Mouse (Mus musculus) forebrain, embryonic 15.5 days (tissue): ENCODE results near the gene Rln1. TPM values are rescaled to one million over a fixed set of nuclear protein-coding genes. Genes with fewer than 3 reads are reported as not detected.

Experiments
- ATAC-seq: fragments of 200-750 bp; cut with Nextera tagmentation; replicated peaks from 2 replicates; pipeline ENCODE4 v1.8.0; 2017; ENCODE audit warnings: mild to moderate bottlenecking, moderate TSS enrichment, moderate library complexity
- H3K27ac ChIP-seq: fragments of 300-500 bp; sonication (generic); replicated peaks from 2 replicates; pipeline ENCODE4 v1.5.1; 2015; ENCODE audit warnings: mild to moderate bottlenecking, inconsistent platforms
- H3K27me3 ChIP-seq: fragments of 300-500 bp; sonication (generic); 2 replicates; pipeline ENCODE4 v1.6.1; 2015; ENCODE audit warnings: inconsistent platforms
- H3K36me3 ChIP-seq: fragments of 300-500 bp; sonication (generic); 2 replicates; pipeline ENCODE4 v1.6.1; 2015; ENCODE audit warnings: mild to moderate bottlenecking, inconsistent platforms
- H3K4me1 ChIP-seq: fragments of 300-500 bp; sonication (generic); 2 replicates; pipeline ENCODE4 v1.6.1; 2015; ENCODE audit warnings: inconsistent platforms
- H3K4me2 ChIP-seq: fragments of 300-500 bp; sonication (generic); replicated peaks from 2 replicates; pipeline ENCODE4 v1.6.1; 2015; ENCODE audit warnings: mild to moderate bottlenecking, inconsistent platforms
- H3K4me3 ChIP-seq: fragments of 300-500 bp; sonication (generic); 2 replicates; pipeline ENCODE4 v1.5.1; 2015; ENCODE audit warnings: mild to moderate bottlenecking, inconsistent platforms
- H3K9ac ChIP-seq: fragments of 300-500 bp; sonication (generic); replicated peaks from 2 replicates; pipeline ENCODE4 v1.6.1; 2015; ENCODE audit warnings: mild to moderate bottlenecking, inconsistent platforms
- H3K9me3 ChIP-seq: fragments of 300-500 bp; sonication (generic); 2 replicates; pipeline ENCODE4 v1.6.1; 2016; ENCODE audit warnings: inconsistent platforms
- WGBS: fragments of 180-500 bp; shearing (Covaris S2); methylation state at CpG from one replicate; pipeline ENCODE4 v1.1.7; 2015; ENCODE audit warnings: mixed read lengths; 5-methylcytosine and 5-hydroxymethylcytosine counted together
- polyA plus RNA-seq: library from polyadenylated mRNA; unstranded; fragments of >200 nt; fragmentation: Nextera tagmentation; extraction: Ambion mirVana; gene quantifications from 2 replicates; pipeline ENCODE4 v1.2.1, GENCODE M21; 2015

The Rln1 gene
- polyA plus RNA-seq = 1.8 and 3.4 TPM in 2 replicates

DNA sequence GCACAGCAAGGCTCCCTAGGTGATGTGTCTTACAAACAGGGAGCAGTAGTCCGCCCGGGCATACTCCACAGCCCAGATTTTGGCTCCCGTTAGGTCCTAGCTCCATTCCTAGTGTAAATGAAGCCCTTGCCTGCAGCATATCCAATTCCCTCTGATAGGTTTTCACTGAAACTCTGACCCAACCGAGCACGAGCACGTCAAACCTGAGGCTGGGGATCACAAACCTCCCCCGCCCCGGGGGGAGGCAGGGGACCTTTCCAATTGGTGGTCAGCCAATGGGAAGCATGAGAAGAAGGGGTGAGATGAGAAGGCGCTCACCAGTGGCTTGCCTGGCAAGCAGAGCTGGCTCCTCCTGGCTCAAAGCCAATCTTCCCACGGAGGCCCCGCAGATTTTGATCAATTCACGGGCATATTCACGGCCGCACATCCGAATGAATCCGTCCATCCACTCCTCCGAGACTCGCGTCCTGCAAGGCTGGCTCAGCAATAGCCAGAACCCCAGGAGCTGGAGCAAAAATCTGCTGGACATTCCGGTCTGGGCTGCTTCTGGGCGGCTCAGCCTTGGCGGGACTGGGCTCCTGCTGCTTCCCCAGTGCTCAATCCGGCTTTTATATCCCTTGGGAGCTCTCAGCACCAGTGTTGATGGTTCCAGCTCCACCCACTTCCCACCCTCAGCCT, at the start of gene Rln1:
Gene Rln1, minus strand, starts transcription at position 603 of the 678 bp plus-strand sequence.
- H3K4me1 ChIP-seq = peaks cover 4% of the 10 kb centered on the region; the same call in 1 of the 2 replicates
- no peaks in the 10 kb centered on the region; the same call in 1 of the 2 replicates for H3K27me3 ChIP-seq
- peak; percentile 72 for ATAC-seq
- H3K9me3 ChIP-seq = no peaks in the 10 kb centered on the region
- peak within 1 kb of the TSS; percentile 67 for H3K4me2 ChIP-seq
- H3K36me3 ChIP-seq = no peaks in the 10 kb centered on the region
- no peak within 1 kb of the TSS for H3K27ac ChIP-seq
- H3K9ac ChIP-seq = peak within 1 kb of the TSS; percentile 55
- peak within 1 kb of the TSS; percentile 47 for H3K4me3 ChIP-seq
- WGBS = 2% methylated on average over 23 of the region's 23 CpGs

DNA sequence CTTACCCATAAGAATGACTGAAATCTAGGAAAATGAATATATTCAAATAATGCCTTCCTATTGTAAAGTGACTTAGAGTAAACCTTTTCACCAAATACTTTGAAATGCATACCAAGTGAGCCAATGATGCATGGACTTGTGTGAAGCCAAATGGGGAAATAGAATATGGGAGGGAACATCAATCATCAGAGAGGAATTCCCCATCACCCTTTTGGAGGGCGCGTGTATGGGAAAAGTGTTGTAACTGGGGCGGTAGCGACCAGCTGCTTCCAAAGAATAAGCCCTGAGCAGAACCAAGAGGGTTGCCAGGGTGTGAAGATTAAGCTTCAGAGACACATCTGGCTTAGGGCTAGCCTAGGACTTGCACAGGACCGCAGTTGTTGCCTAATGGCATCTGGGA, 48.9 kb upstream of the Rln1 start:
- no peak overlapping the region for H3K4me3 ChIP-seq
- WGBS = 95% methylated on average over 5 of the region's 5 CpGs
- H3K4me2 ChIP-seq = no peak overlapping the region
- H3K27me3 ChIP-seq = no peaks in the 10 kb centered on the region
- H3K9ac ChIP-seq = no peak overlapping the region
- H3K27ac ChIP-seq = no peak overlapping the region
- no peaks in the 10 kb centered on the region for H3K36me3 ChIP-seq
- no peak for ATAC-seq
- no peaks in the 10 kb centered on the region for H3K4me1 ChIP-seq
- no peaks in the 10 kb centered on the region for H3K9me3 ChIP-seq

DNA sequence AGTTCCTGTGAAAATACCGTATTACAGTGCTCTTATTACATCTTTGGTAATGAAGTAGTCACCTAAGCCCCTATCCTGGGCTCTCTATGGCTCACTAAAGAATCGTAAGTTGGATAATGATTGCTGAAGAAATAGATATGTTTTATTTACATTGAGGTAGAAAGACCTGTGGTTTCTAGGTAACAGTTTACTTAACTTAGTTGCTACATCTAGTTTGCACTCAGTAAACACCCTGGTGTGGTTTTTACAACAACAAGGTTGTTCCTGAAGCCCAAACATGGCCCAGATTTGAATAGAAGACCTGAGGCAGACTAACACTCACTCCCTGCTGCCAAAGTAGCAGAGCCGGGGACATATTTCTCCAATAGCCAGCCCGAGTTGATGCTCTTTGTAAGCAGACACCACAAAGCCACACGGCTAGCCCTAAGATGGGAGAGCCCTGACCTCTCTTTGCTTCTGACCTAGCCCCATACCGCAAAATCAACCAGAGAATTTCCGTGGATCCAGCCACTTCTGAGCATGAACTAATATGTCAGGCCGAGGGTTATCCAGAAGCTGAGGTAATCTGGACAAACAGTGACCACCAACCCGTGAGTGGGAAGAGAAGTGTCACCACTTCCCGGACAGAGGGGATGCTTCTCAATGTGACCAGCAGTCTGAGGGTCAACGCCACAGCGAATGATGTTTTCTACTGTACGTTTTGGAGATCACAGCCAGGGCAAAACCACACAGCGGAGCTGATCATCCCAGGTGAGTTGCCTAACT, 45.6 kb upstream of the Rln1 start:
- Histone ChIP-seq H3K27me3 (no peaks in the 10 kb centered on the region), H3K4me3 (no peak overlapping the region), H3K36me3 (no peaks in the 10 kb centered on the region), H3K27ac (no peak overlapping the region), H3K4me1 (no peaks in the 10 kb centered on the region), H3K9ac (no peak overlapping the region), H3K9me3 (no peaks in the 10 kb centered on the region), H3K4me2 (no peak overlapping the region)
- no peak for ATAC-seq
- 93% methylated on average over 14 of the region's 14 CpGs for WGBS

DNA sequence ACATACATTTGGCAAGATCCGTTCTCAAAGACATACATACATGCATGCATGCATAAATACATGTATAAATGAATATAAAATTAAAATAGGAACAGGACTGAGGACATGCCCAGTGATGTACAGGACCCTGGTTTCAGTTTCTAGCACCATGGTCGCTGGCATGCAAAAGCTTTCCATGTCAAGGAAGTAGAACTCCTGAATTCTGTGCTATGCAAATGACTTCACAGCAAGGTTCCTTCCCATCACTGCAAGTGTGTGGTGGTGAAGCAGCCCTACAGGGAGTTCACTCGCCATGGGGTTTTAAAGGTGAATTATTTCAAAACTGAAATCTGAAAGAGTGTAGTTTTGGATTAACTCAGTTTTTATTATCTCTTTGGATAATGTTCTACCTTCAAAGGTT, 41.9 kb upstream of the Rln1 start:
- Histone ChIP-seq H3K27ac (no peak overlapping the region), H3K27me3 (no peaks in the 10 kb centered on the region), H3K4me2 (no peak overlapping the region), H3K9ac (no peak overlapping the region), H3K36me3 (no peaks in the 10 kb centered on the region), H3K4me3 (no peak overlapping the region), H3K4me1 (peaks cover 12% of the 10 kb centered on the region), H3K9me3 (no peaks in the 10 kb centered on the region)
- 71% methylated on average over 3 of the region's 3 CpGs for WGBS
- no peak for ATAC-seq

DNA sequence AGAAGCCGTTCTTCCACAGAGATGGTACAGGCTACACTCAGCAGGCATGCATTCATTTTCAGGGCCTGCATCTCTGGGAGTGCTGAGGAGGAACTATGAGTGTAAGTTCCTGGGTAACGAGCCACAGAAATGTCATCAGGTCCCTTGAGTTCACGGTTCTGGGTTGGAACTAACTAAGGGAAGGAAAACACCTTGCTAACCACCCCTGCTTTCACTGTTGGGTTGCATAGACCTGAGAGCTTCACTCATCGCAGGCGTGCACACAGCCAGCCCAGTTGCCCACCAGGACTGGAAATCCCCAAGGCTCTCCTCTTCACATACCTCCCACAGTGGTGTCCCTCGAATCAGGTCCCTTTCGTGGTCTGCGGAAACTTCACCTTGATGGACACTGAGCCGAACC, 40.5 kb upstream of the Rln1 start:
- 89% methylated on average over 9 of the region's 9 CpGs for WGBS
- Histone ChIP-seq H3K9ac (no peak overlapping the region), H3K36me3 (no peaks in the 10 kb centered on the region), H3K27ac (no peak overlapping the region), H3K27me3 (no peaks in the 10 kb centered on the region), H3K9me3 (no peaks in the 10 kb centered on the region), H3K4me1 (peaks cover 12% of the 10 kb centered on the region), H3K4me2 (no peak overlapping the region), H3K4me3 (no peak overlapping the region)
- no peak for ATAC-seq

DNA sequence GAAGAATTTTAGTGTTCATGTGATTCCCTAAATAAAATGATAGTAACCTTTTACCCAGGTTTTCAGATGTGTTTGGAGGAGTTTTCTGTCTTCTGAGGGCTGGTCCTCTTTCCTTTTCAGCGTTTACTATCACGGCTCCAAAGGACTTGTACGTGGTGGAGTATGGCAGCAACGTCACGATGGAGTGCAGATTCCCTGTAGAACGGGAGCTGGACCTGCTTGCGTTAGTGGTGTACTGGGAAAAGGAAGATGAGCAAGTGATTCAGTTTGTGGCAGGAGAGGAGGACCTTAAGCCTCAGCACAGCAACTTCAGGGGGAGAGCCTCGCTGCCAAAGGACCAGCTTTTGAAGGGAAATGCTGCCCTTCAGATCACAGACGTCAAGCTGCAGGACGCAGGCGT, 39.0 kb upstream of the Rln1 start:
- Histone ChIP-seq H3K9ac (peak overlapping the region; percentile 16; the same call in 1 of the 2 replicates), H3K36me3 (no peaks in the 10 kb centered on the region), H3K4me3 (peak overlapping the region; percentile 20), H3K27ac (no peak overlapping the region), H3K4me2 (peak overlapping the region; percentile 32), H3K4me1 (peaks cover 12% of the 10 kb centered on the region), H3K9me3 (no peaks in the 10 kb centered on the region), H3K27me3 (no peaks in the 10 kb centered on the region)
- 44% methylated on average over 11 of the region's 11 CpGs for WGBS
- ATAC-seq = no peak

DNA sequence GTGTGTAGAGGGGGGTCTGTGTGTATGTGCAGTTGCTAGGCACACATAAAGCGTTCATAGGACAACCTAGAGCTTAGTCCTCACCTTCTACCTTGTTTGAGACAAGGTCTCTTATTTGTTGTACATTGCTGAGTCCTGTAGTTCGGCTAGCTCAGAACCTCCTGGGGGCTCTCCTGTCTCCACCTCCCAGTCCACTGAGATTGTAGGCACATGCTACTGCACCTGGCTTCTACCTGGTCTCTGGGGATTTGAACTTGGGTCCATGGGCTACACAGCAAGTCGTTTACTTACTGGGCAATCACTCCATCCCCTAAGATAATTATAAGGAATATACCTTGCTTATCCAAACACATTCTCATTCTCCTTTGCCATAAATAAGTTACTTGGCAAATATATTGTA, 38.2 kb upstream of the Rln1 start:
- no peak overlapping the region for H3K4me2 ChIP-seq
- H3K4me3 ChIP-seq = no peak overlapping the region
- no peak for ATAC-seq
- no peaks in the 10 kb centered on the region for H3K27me3 ChIP-seq
- H3K9me3 ChIP-seq = no peaks in the 10 kb centered on the region
- H3K36me3 ChIP-seq = no peaks in the 10 kb centered on the region
- H3K9ac ChIP-seq = no peak overlapping the region
- peaks cover 12% of the 10 kb centered on the region for H3K4me1 ChIP-seq
- WGBS = 92% methylated on average over 3 of the region's 3 CpGs
- peak overlapping the region; percentile 42 for H3K27ac ChIP-seq

DNA sequence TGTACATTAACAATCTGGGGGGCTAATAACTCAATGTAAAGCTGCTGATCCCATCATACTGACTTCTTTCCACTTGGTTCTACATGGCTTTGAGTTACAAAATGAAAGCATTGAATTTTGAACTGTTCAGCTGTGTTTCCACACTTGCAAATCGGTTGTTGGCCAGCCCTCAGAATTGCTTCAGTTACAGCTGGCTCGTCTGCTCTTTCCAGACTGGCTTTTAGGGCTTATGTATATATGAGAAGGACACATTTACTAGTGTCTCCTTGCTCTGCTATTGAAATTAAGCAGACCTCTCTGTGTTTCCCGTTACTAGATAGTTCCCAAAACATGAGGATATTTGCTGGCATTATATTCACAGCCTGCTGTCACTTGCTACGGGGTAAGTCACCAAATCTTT, 37.7 kb upstream of the Rln1 start:
- H3K27ac ChIP-seq = peak overlapping the region; percentile 42
- WGBS = 56% methylated on average over 4 of the region's 4 CpGs

DNA sequence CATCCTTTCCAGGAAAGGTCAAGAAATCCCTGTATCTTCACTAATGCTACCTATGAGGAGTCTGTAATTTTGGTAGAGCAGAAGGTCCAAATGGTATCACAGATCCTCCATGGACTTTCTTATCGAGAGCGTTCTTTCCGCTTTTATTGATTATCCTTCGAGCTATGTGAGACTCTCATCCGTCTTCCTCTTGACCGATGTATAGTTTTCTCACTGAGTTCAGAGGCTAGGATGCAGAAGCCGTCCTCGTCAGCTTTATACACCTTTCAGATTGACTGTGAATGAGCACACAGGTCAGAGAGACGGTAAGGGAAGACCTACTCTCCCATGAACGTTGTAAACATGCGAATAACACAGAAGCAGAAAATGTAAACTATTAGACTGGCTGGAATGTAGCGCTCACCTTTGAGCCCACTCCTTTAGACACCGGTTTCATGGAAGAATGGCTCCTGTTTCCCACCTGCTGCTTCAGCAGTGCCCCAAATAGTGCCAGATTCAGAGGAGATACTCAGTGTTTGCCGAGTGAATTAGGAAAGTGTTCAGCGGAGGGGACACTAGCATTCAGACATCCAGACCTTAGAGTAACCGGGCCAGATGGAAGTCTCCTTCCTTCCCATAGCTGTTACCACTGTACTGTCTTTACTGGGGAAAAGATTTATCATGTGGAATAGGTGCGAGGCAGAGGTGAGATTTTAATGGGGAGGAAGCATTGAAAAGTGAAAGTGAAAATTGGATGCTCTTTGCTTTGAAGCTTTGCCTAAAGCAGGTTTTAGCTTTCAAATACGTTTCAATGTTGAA, 37.0 kb upstream of the Rln1 start:
- Histone ChIP-seq H3K27me3 (no peaks in the 10 kb centered on the region), H3K27ac (peak overlapping the region; percentile 42), H3K9me3 (no peaks in the 10 kb centered on the region), H3K4me3 (no peak overlapping the region), H3K4me1 (peaks cover 18% of the 10 kb centered on the region), H3K9ac (no peak overlapping the region), H3K4me2 (no peak overlapping the region), H3K36me3 (no peaks in the 10 kb centered on the region)
- WGBS = 79% methylated on average over 18 of the region's 18 CpGs
- ATAC-seq = no peak

More for the DNA sequence above, 37.7 kb upstream of the Rln1 start:
- H3K9ac ChIP-seq = no peak overlapping the region
- H3K4me3 ChIP-seq = no peak overlapping the region
- H3K36me3 ChIP-seq = no peaks in the 10 kb centered on the region
- peaks cover 17% of the 10 kb centered on the region for H3K4me1 ChIP-seq
- no peaks in the 10 kb centered on the region for H3K9me3 ChIP-seq
- ATAC-seq = peak; percentile 75; the same call in 1 of the 2 replicates
- no peak overlapping the region for H3K4me2 ChIP-seq
- no peaks in the 10 kb centered on the region for H3K27me3 ChIP-seq

DNA sequence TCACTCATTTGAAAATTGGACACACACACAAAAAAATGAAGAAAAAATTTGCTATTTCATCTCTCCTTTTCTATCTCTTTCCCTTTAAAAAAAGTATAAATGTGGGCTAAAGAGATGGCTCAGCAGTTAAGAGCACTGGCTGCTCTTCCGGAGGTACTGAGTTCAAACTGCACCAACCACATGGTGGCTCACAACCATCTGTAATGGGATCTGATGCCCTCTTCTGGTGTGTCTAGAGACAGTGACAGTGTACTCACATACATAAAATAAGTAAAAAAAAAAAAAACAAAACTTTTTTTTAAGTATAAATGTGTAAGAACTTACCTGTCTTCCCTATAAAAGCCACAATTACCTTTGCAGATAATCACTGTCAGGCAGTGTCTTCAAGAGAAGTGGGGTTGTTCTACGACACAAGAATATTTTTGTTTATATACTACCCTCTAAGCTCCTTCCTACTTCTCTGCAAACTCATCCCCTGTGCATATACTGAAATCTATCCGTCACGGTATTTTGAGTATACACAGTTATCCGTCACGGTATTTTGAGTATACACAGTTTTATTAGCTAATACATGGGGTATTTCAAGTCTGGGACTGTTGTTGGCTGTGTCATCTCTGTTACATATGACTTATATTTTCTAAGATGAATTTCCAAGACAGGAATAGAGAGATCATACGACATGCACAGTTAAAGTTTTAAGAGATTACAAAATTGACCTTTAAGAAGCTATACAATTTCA, 36.2 kb upstream of the Rln1 start:
- no peaks in the 10 kb centered on the region for H3K27me3 ChIP-seq
- H3K27ac ChIP-seq = no peak overlapping the region
- WGBS = 93% methylated on average over 7 of the region's 7 CpGs
- ATAC-seq = no peak
- H3K9ac ChIP-seq = no peak overlapping the region
- no peaks in the 10 kb centered on the region for H3K36me3 ChIP-seq
- H3K4me3 ChIP-seq = no peak overlapping the region
- no peaks in the 10 kb centered on the region for H3K9me3 ChIP-seq
- H3K4me1 ChIP-seq = peaks cover 18% of the 10 kb centered on the region
- no peak overlapping the region for H3K4me2 ChIP-seq

DNA sequence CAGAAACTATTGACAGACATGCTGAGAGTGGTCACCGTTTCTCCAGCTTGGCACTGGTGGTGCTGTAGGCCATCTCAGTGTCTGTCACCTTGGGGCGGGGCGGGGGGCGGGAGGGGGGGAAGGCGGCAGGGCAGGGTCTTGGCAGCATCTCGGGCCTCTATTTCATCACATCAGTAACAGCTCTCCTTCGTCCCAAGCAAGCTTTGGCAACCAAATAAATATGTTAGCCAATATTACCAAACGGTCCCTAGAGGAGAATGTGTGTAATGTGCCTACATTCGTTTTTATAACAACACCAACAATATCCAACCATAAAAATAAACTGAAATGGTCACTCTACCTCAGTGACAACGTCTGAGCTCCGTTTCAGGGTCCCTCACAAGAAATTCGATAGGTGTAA, 35.6 kb upstream of the Rln1 start:
- no peak for ATAC-seq
- H3K4me3 ChIP-seq = no peak overlapping the region
- no peaks in the 10 kb centered on the region for H3K27me3 ChIP-seq
- H3K9me3 ChIP-seq = no peaks in the 10 kb centered on the region
- no peak overlapping the region for H3K9ac ChIP-seq
- H3K27ac ChIP-seq = no peak overlapping the region
- H3K36me3 ChIP-seq = no peaks in the 10 kb centered on the region
- no peak overlapping the region for H3K4me2 ChIP-seq
- WGBS = 77% methylated on average over 12 of the region's 12 CpGs
- peaks cover 18% of the 10 kb centered on the region for H3K4me1 ChIP-seq
